Mouse (Mus musculus): ENCODE data around the gene Knstrn. TPM values are rescaled to one million over a fixed set of nuclear protein-coding genes. Genes with fewer than 3 reads are reported as not detected.

The Knstrn gene
- total RNA-seq, 2 experiments from 2014 or later = 1.7 to 2.1 TPM

- no peak for DNase-seq (ENCODE audit: extremely low spot score in 1 of 2, low spot score in 1 of 2)
Measured at GRCm38 (mm10) chr2:118899306-118899705, 85.5 kb downstream of the Knstrn start.

- DNase-seq (ENCODE audit: extremely low spot score in 1 of 2, low spot score in 1 of 2) = peak in 1 of 2 experiments; percentile 16
Measured at GRCm38 (mm10) chr2:118899981-118900825, 86.4 kb downstream of the Knstrn start, which contains the start of gene Bahd1. TSS of gene Bahd1 (plus strand) at chr2:118900377.

GRCm38 (mm10) chr2:118900826-118901140, 87.0 kb downstream of the Knstrn start:
- DNase-seq (ENCODE audit: extremely low spot score in 1 of 2, low spot score in 1 of 2) = no peak

GRCm38 (mm10) chr2:118901175-118902031, 87.6 kb downstream of the Knstrn start:
- peak; percentile 91 to 96 for DNase-seq (ENCODE audit: extremely low spot score in 1 of 2, low spot score in 1 of 2)

- DNase-seq (ENCODE audit: extremely low spot score in 1 of 2, low spot score in 1 of 2) = peak; percentile 22 to 29
Measured at GRCm38 (mm10) chr2:118902051-118903025, 88.5 kb downstream of the Knstrn start.

- DNase-seq (ENCODE audit: extremely low spot score in 1 of 2, low spot score in 1 of 2) = no peak
Measured at GRCm38 (mm10) chr2:118903333-118903741, 89.5 kb downstream of the Knstrn start.

Other genes with a start within 250 kb of the Knstrn start
- 1 to 10 TPM; 2.0 to 2.4 TPM for gene Bub1b, start 215.8 kb upstream of the Knstrn start, total RNA-seq (2021)
- 10 to 100 TPM; 50.5 to 58.0 TPM for gene Pak6, start 150.7 kb upstream of the Knstrn start, total RNA-seq (2021)
- 10 to 100 TPM; 17.7 to 17.9 TPM for gene Ankrd63, start 110.0 kb upstream of the Knstrn start, total RNA-seq (2021)
- 1 to 10 TPM; 2.0 to 2.4 TPM for gene Plcb2, start 85.6 kb upstream of the Knstrn start, total RNA-seq (2021)
- gene Inafm2, start 68.2 kb upstream of the Knstrn start, total RNA-seq (2021) = 10 to 100 TPM; 58.3 to 64.5 TPM
- 1 to 10 TPM; 4.9 to 6.7 TPM for gene Ccdc9b, start 51.3 kb upstream of the Knstrn start, total RNA-seq (2021)
- not detected for gene Phgr1, start 41.2 kb upstream of the Knstrn start, total RNA-seq (2021)
- 100 to 1,000 TPM; 255 to 263 TPM for gene Disp2, start 34.3 kb upstream of the Knstrn start, total RNA-seq (2021)
- gene Ivd, start 48.0 kb downstream of the Knstrn start, total RNA-seq (2021) = 100 to 1,000 TPM in 1 of 2 experiments, 10 to 100 TPM in 1; 85.9 to 101 TPM
- gene Bahd1, start 86.4 kb downstream of the Knstrn start, total RNA-seq (2021) = 10 to 100 TPM; 45.6 to 52.9 TPM
- 1 to 10 TPM; 3.0 to 3.2 TPM for gene Chst14, start 112.5 kb downstream of the Knstrn start, total RNA-seq (2021)
- gene Ccdc32, start 215.4 kb downstream of the Knstrn start, total RNA-seq (2021) = 10 to 100 TPM; 49.7 to 57.8 TPM
- 1 to 10 TPM; 6.8 to 7.2 TPM for gene Rpusd2, start 220.8 kb downstream of the Knstrn start, total RNA-seq (2021)
- gene Knl1, start 233.1 kb downstream of the Knstrn start, total RNA-seq (2021) = under 1 TPM; 0.49 to 0.52 TPM